Mouse (Mus musculus) forebrain, embryonic 10.5 days (tissue): ENCODE results near the gene Sh2b2. TPM values are rescaled to one million over a fixed set of nuclear protein-coding genes. Genes with fewer than 3 reads are reported as not detected.
A peak's percentile ranks its signal among the peaks of the same experiment; 100 is the strongest.

ENCODE experiments used
- DNase-seq: peaks from one replicate; pipeline ENCODE4 v3.0.0-alpha.2; 2017; ENCODE audit warnings: low spot score; ENCODE audit errors: extremely low spot score
- H3K27ac ChIP-seq: fragments of 300-500 bp; sonication (generic); 2 replicates; pipeline ENCODE4 v1.5.1; 2016; ENCODE audit warnings: mild to moderate bottlenecking
- H3K27me3 ChIP-seq: fragments of 300-500 bp; sonication (generic); 2 replicates; pipeline ENCODE4 v1.6.1; 2016; ENCODE audit warnings: mild to moderate bottlenecking; ENCODE audit not compliant: poor library complexity, severe bottlenecking
- H3K36me3 ChIP-seq: fragments of 300-500 bp; sonication (generic); replicated peaks from 2 replicates; pipeline ENCODE4 v1.6.1; 2016; ENCODE audit warnings: mild to moderate bottlenecking, moderate library complexity
- H3K4me1 ChIP-seq: fragments of 300-500 bp; sonication (generic); 2 replicates; pipeline ENCODE4 v1.6.1; 2016
- H3K4me3 ChIP-seq: fragments of 300-500 bp; sonication (generic); 2 replicates; pipeline ENCODE4 v1.5.1; 2016; ENCODE audit warnings: mild to moderate bottlenecking, moderate library complexity
- H3K9me3 ChIP-seq: fragments of 300-500 bp; sonication (generic); 2 replicates; pipeline ENCODE4 v1.6.1; 2016; ENCODE audit warnings: mild to moderate bottlenecking, moderate library complexity
- WGBS: fragments of 180-500 bp; shearing (Covaris S2); methylation state at CpG from one replicate; pipeline ENCODE4 v1.1.7; 2016; 5-methylcytosine and 5-hydroxymethylcytosine counted together
- polyA plus RNA-seq: library from polyadenylated mRNA; unstranded; fragments of >200 nt; fragmentation: Nextera tagmentation; extraction: Ambion mirVana; gene quantifications from 2 replicates; pipeline ENCODE4 v1.2.1, GENCODE M21; 2016

Sh2b2 gene
- 12.5 and 13.1 TPM in 2 replicates for polyA plus RNA-seq

- Histone ChIP-seq H3K27ac (peak within 1 kb of the TSS; percentile 91), H3K9me3 (no peaks in the 10 kb centered on the region), H3K36me3 (peaks cover 25% of the 10 kb centered on the region), H3K4me3 (peak within 1 kb of the TSS; percentile 93), H3K27me3 (peaks cover 15% of the 10 kb centered on the region; the same call in 1 of the 2 replicates), H3K4me1 (peaks cover 55% of the 10 kb centered on the region)
- WGBS, result 87% methylated on average over 2 of the region's 2 CpGs
- no peak for DNase-seq
Measured at GRCm38 (mm10) chr5:136246452-136246838, at the start of gene Sh2b2. Sh2b2 (minus strand) TSS chr5:136246556.

- Histone ChIP-seq H3K27me3 (no peaks in the 10 kb centered on the region), H3K9me3 (no peaks in the 10 kb centered on the region), H3K27ac (no peak overlapping the region), H3K4me1 (no peaks in the 10 kb centered on the region), H3K4me3 (no peak overlapping the region), H3K36me3 (peaks cover 98% of the 10 kb centered on the region)
- WGBS, result 96% methylated on average over 4 of the region's 4 CpGs
- DNase-seq, result no peak
Measured at GRCm38 (mm10) chr5:136292971-136293418, 46.6 kb upstream of the Sh2b2 start.

GRCm38 (mm10) chr5:136292361-136292760 lies 46.0 kb upstream of the Sh2b2 start:
- no peaks in the 10 kb centered on the region for H3K27me3 ChIP-seq
- no peak overlapping the region for H3K27ac ChIP-seq

GRCm38 (mm10) chr5:136291562-136291961 lies 45.2 kb upstream of the Sh2b2 start:
- Histone ChIP-seq H3K27me3 (no peaks in the 10 kb centered on the region), H3K4me1 (no peaks in the 10 kb centered on the region), H3K4me3 (no peak overlapping the region), H3K27ac (no peak overlapping the region), H3K9me3 (no peaks in the 10 kb centered on the region), H3K36me3 (peaks cover 97% of the 10 kb centered on the region)
- WGBS, result 97% methylated on average over 2 of the region's 2 CpGs
- DNase-seq, result no peak

More at GRCm38 (mm10) chr5:136292361-136292760, 46.0 kb upstream of the Sh2b2 start:
- H3K9me3 ChIP-seq, result no peaks in the 10 kb centered on the region
- no peaks in the 10 kb centered on the region for H3K4me1 ChIP-seq
- no peak for DNase-seq
- peaks cover 98% of the 10 kb centered on the region for H3K36me3 ChIP-seq
- H3K4me3 ChIP-seq, result no peak overlapping the region
- WGBS, result 82% methylated on average over 2 of the region's 2 CpGs

GRCm38 (mm10) chr5:136289776-136290175 lies 43.4 kb upstream of the Sh2b2 start:
- WGBS, result 92% methylated on average over 3 of the region's 3 CpGs
- DNase-seq, result no peak
- Histone ChIP-seq H3K27ac (no peak overlapping the region), H3K4me3 (no peak overlapping the region), H3K27me3 (no peaks in the 10 kb centered on the region), H3K4me1 (no peaks in the 10 kb centered on the region), H3K9me3 (no peaks in the 10 kb centered on the region), H3K36me3 (peaks cover 97% of the 10 kb centered on the region)

GRCm38 (mm10) chr5:136288351-136289081 lies 42.2 kb upstream of the Sh2b2 start:
- DNase-seq, result no peak
- no peaks in the 10 kb centered on the region for H3K27me3 ChIP-seq
- no peaks in the 10 kb centered on the region for H3K9me3 ChIP-seq
- peaks cover 99% of the 10 kb centered on the region for H3K36me3 ChIP-seq
- WGBS, result 87% methylated on average over 6 of the region's 6 CpGs
- no peak overlapping the region for H3K4me3 ChIP-seq
- H3K27ac ChIP-seq, result no peak overlapping the region
- no peaks in the 10 kb centered on the region for H3K4me1 ChIP-seq

- H3K4me1 ChIP-seq, result no peaks in the 10 kb centered on the region
- H3K27ac ChIP-seq, result no peak overlapping the region
- DNase-seq, result no peak
- H3K9me3 ChIP-seq, result no peaks in the 10 kb centered on the region
- no peak overlapping the region for H3K4me3 ChIP-seq
- peaks cover 99% of the 10 kb centered on the region for H3K36me3 ChIP-seq
- 90% methylated on average over 6 of the region's 6 CpGs for WGBS
- H3K27me3 ChIP-seq, result no peaks in the 10 kb centered on the region
Measured at GRCm38 (mm10) chr5:136286566-136286965, 40.2 kb upstream of the Sh2b2 start.

- Histone ChIP-seq H3K27me3 (no peaks in the 10 kb centered on the region), H3K36me3 (peaks cover 99% of the 10 kb centered on the region), H3K4me3 (no peak overlapping the region), H3K27ac (no peak overlapping the region), H3K4me1 (no peaks in the 10 kb centered on the region), H3K9me3 (no peaks in the 10 kb centered on the region)
- 96% methylated on average over 7 of the region's 7 CpGs for WGBS
- no peak for DNase-seq
Measured at GRCm38 (mm10) chr5:136285106-136285505, 38.8 kb upstream of the Sh2b2 start.

- H3K27me3 ChIP-seq, result no peaks in the 10 kb centered on the region
- no peaks in the 10 kb centered on the region for H3K9me3 ChIP-seq
- no peak overlapping the region for H3K27ac ChIP-seq
- no peak overlapping the region for H3K4me3 ChIP-seq
- no peaks in the 10 kb centered on the region for H3K4me1 ChIP-seq
- DNase-seq, result peak; percentile 21
- WGBS, result 73% methylated on average over 6 of the region's 6 CpGs
- peaks cover 100% of the 10 kb centered on the region for H3K36me3 ChIP-seq
Measured at GRCm38 (mm10) chr5:136281351-136281750, 35.0 kb upstream of the Sh2b2 start.

- 92% methylated on average over 43 of the region's 43 CpGs for WGBS
- Histone ChIP-seq H3K4me1 (peaks cover 10% of the 10 kb centered on the region), H3K27ac (no peak overlapping the region), H3K4me3 (no peak overlapping the region), H3K27me3 (no peaks in the 10 kb centered on the region), H3K36me3 (peaks cover 98% of the 10 kb centered on the region), H3K9me3 (no peaks in the 10 kb centered on the region)
- no peak for DNase-seq
Measured at GRCm38 (mm10) chr5:136274739-136275138, 28.4 kb upstream of the Sh2b2 start.

GRCm38 (mm10) chr5:136269937-136270336 lies 23.6 kb upstream of the Sh2b2 start:
- Histone ChIP-seq H3K4me3 (no peak overlapping the region), H3K27me3 (no peaks in the 10 kb centered on the region), H3K36me3 (peaks cover 50% of the 10 kb centered on the region), H3K9me3 (no peaks in the 10 kb centered on the region), H3K27ac (no peak overlapping the region), H3K4me1 (peaks cover 11% of the 10 kb centered on the region)
- WGBS, result 93% methylated on average over 4 of the region's 4 CpGs
- DNase-seq, result no peak

- WGBS, result 88% methylated on average over 7 of the region's 7 CpGs
- Histone ChIP-seq H3K27me3 (no peaks in the 10 kb centered on the region), H3K4me1 (peaks cover 11% of the 10 kb centered on the region), H3K27ac (no peak overlapping the region), H3K4me3 (no peak overlapping the region), H3K36me3 (peaks cover 12% of the 10 kb centered on the region), H3K9me3 (no peaks in the 10 kb centered on the region)
- DNase-seq, result no peak
Measured at GRCm38 (mm10) chr5:136266077-136266476, 19.7 kb upstream of the Sh2b2 start.

GRCm38 (mm10) chr5:136263342-136263741 lies 17.0 kb upstream of the Sh2b2 start:
- Histone ChIP-seq H3K4me1 (no peaks in the 10 kb centered on the region), H3K27me3 (no peaks in the 10 kb centered on the region), H3K27ac (no peak overlapping the region), H3K36me3 (no peaks in the 10 kb centered on the region), H3K4me3 (no peak overlapping the region), H3K9me3 (no peaks in the 10 kb centered on the region)
- no peak for DNase-seq
- WGBS, result 82% methylated on average over 4 of the region's 4 CpGs
